Comparison of ENCODE assay signal across 33 mouse cellular contexts in the genomic region with DNA sequence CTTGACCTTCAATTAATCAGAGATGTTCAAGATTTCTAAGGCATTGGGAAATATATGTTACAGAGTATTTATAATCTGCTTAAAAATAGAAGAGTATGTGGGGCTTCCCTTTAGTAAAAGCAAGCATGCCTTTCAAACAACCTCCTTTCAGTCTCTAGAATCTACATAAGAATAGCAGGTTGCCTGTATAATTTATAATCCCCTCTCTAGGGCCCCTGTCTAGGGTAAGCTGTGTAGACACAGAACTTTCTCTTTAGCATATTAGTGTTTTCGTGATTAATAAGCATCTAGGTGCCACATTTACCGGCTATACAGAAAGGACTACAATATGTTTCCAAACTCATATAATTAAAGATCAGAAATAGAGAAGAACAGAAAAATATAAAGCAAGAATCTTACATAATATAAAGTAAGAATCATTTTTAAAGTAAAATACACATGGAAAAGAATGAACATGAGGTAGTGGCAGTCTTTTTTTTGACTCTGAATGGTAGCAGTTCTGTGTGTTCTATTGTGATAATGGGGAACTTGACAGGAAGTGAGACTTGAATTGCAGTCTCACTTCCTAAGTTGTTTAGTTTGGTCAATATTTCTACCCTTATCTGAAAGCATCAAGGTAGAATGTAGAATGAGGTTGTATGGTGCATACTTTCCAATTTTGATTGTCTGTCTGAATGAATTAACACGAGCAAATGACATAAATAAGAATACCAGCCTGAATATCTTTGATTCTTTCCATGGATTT.
DNase-seq lines count a peak whose midpoint lies in the region; ATAC-seq and TF ChIP-seq lines count a peak whose summit lies in the region.
"Had no signal": no experiment of that assay in that cellular context is flagged by ENCODE, and none has a peak within 500 bp of the region (broad histone marks: within the 10 kb centered on the region; RNA-seq: fewer than 3 reads in every experiment).

No protein-coding gene starts in this region.

- TF ChIP-seq EP300 in CH12.LX (IDR thresholded peaks at IDR 0.05; ENCODE audit: low read length) = peak; percentile 61; the same call in 1 of the 2 replicates

- no peak overlapping the region for H3K9ac ChIP-seq in forebrain, embryonic 14.5 days (ENCODE audit: low read length)
- no peak overlapping the region for H3K9ac ChIP-seq in forebrain, embryonic 13.5 days
- H3K9ac ChIP-seq in midbrain, embryonic 14.5 days (replicated peaks; ENCODE audit: low read length) = no peak overlapping the region
- no peak overlapping the region for H3K9ac ChIP-seq in midbrain, embryonic 16.5 days (ENCODE audit: low read depth, low read length)
- no peak overlapping the region for H3K9ac ChIP-seq in CH12.LX (ENCODE audit: insufficient read depth, low read depth)
- H3K9ac ChIP-seq: embryonic facial prominence, embryonic 12.5 days; forebrain, embryonic 12.5 days; hindbrain, embryonic 15.5 days; kidney, embryonic 15.5 days; limb, embryonic 13.5 days; lung, embryonic 15.5 days had no signal

- no peaks in the 10 kb centered on the region; the same call in 1 of the 2 replicates for H3K79me2 ChIP-seq in CH12.LX (replicated peaks; ENCODE audit: control insufficient read depth, extremely low read depth, insufficient read depth, poor library complexity, severe bottlenecking)

- H3K27ac ChIP-seq in forebrain, embryonic 14.5 days (ENCODE audit: low read depth, low read length) = no peak overlapping the region
- no peak overlapping the region for H3K27ac ChIP-seq in forebrain, embryonic 13.5 days
- no peak overlapping the region for H3K27ac ChIP-seq in midbrain, embryonic 14.5 days (replicated peaks; ENCODE audit: low read depth, low read length)
- H3K27ac ChIP-seq in midbrain, embryonic 16.5 days (ENCODE audit: low read length) = no peak overlapping the region
- no peak overlapping the region for H3K27ac ChIP-seq in CH12.LX (ENCODE audit: insufficient read depth, low read depth)
- H3K27ac ChIP-seq: embryonic facial prominence, embryonic 12.5 days; forebrain, embryonic 12.5 days; hindbrain, embryonic 15.5 days; kidney, embryonic 15.5 days; layer of hippocampus, adult 2 months; left cerebral cortex, adult 2 months; limb, embryonic 13.5 days; lung, embryonic 15.5 days; stomach, postnatal 0 days had no signal

- dilution Hi-C loops in CH12.LX (cut with MboI; ENCODE audit: extremely low pct_ligation_motif_present, extremely low pct_unique_long_range_greater_than_20kb, low sequenced_read_pairs) = no loop called here

- H3K4me3 ChIP-seq in forebrain, embryonic 14.5 days (ENCODE audit: low read depth, low read length) = no peak overlapping the region
- no peak overlapping the region for H3K4me3 ChIP-seq in forebrain, embryonic 13.5 days
- H3K4me3 ChIP-seq in midbrain, embryonic 14.5 days (replicated peaks; ENCODE audit: low read depth, low read length) = no peak overlapping the region
- H3K4me3 ChIP-seq in midbrain, embryonic 16.5 days (ENCODE audit: low read depth, low read length) = no peak overlapping the region
- H3K4me3 ChIP-seq in CH12.LX (replicated peaks in 1 of 3; ENCODE audit: low read depth in 2 of 3, low read length in 2 of 3, poor library complexity in 1 of 3) = no peak overlapping the region
- H3K4me3 ChIP-seq: embryonic facial prominence, embryonic 12.5 days; forebrain, embryonic 12.5 days; hindbrain, embryonic 15.5 days; kidney, embryonic 15.5 days; layer of hippocampus, adult 2 months; left cerebral cortex, adult 2 months; limb, embryonic 13.5 days; lung, embryonic 15.5 days had no signal

- no peaks in the 10 kb centered on the region for H3K4me1 ChIP-seq in forebrain, embryonic 14.5 days (ENCODE audit: control insufficient read depth, insufficient read depth, low read length)
- H3K4me1 ChIP-seq in forebrain, embryonic 13.5 days = no peaks in the 10 kb centered on the region
- no peaks in the 10 kb centered on the region for H3K4me1 ChIP-seq in midbrain, embryonic 14.5 days (ENCODE audit: control insufficient read depth, insufficient read depth, low read length)
- no peaks in the 10 kb centered on the region for H3K4me1 ChIP-seq in midbrain, embryonic 16.5 days (ENCODE audit: control insufficient read depth, insufficient read depth, low read length)
- peaks cover 2 to 19% of the 10 kb centered on the region in 2 experiments; a peak in 3 of 4 replicates for H3K4me1 ChIP-seq in CH12.LX (ENCODE audit: control insufficient read depth in 1 of 2, insufficient read depth in 2 of 2)
- H3K4me1 ChIP-seq: embryonic facial prominence, embryonic 12.5 days; forebrain, embryonic 12.5 days; hindbrain, embryonic 15.5 days; kidney, embryonic 15.5 days; limb, embryonic 13.5 days; lung, embryonic 15.5 days had no signal

- no peaks in the 10 kb centered on the region for H3K27me3 ChIP-seq in forebrain, embryonic 14.5 days (replicated peaks; ENCODE audit: control insufficient read depth, insufficient read depth, low read length)
- H3K27me3 ChIP-seq in forebrain, embryonic 13.5 days = no peaks in the 10 kb centered on the region
- no peaks in the 10 kb centered on the region for H3K27me3 ChIP-seq in midbrain, embryonic 14.5 days (ENCODE audit: control insufficient read depth, insufficient read depth, low read length)
- no peaks in the 10 kb centered on the region for H3K27me3 ChIP-seq in midbrain, embryonic 16.5 days (ENCODE audit: control insufficient read depth, insufficient read depth, low read depth, low read length)
- H3K27me3 ChIP-seq in CH12.LX (replicated peaks) = no peaks in the 10 kb centered on the region
- H3K27me3 ChIP-seq: embryonic facial prominence, embryonic 12.5 days; forebrain, embryonic 12.5 days; hindbrain, embryonic 15.5 days; kidney, embryonic 15.5 days; limb, embryonic 13.5 days; lung, embryonic 15.5 days had no signal

- DNase-seq in forebrain, embryonic 14.5 days (ENCODE audit: low spot score) = peak; percentile 12
- peak; percentile 35 for DNase-seq in midbrain, embryonic 14.5 days
- no peak for DNase-seq in CH12.LX (ENCODE audit: extremely low read depth)
- DNase-seq in kidney, postnatal 10 days = no peak
- DNase-seq: adrenal gland, postnatal 14 days; B cell, adult 2 months; cerebellum, adult 11-12 months; cerebellum, postnatal 10 days; embryo, embryonic 11 days; gastrocnemius, postnatal 36 days; heart, adult 18-20 months; heart, postnatal 36 days; kidney, adult 11 months; kidney, postnatal 36 days; right cerebral cortex, postnatal 4 days; thymus, adult 18-20 months; thymus, postnatal 25 days had no signal

- no peak for TF ChIP-seq RAD21 in CH12.LX (IDR thresholded peaks at IDR 0.05; ENCODE audit: low read depth, low read length)

- no peak for TF ChIP-seq POLR2A in CH12.LX (IDR thresholded peaks at IDR 0.05; ENCODE audit: low read depth, low read length)

- in situ Hi-C loops in CH12.LX (cut with MboI; ENCODE audit: low pct_ligation_motif_present, low pct_unique_long_range_greater_than_20kb, low sequenced_read_pairs) = no loop called here

- no peaks in the 10 kb centered on the region for H3K36me3 ChIP-seq in forebrain, embryonic 14.5 days (ENCODE audit: control insufficient read depth, insufficient read depth, low read length)
- H3K36me3 ChIP-seq in forebrain, embryonic 13.5 days (ENCODE audit: poor library complexity, severe bottlenecking) = no peaks in the 10 kb centered on the region
- H3K36me3 ChIP-seq in midbrain, embryonic 14.5 days (ENCODE audit: control insufficient read depth, insufficient read depth, low read length) = no peaks in the 10 kb centered on the region
- H3K36me3 ChIP-seq in midbrain, embryonic 16.5 days (ENCODE audit: control insufficient read depth, insufficient read depth, low read length) = no peaks in the 10 kb centered on the region
- H3K36me3 ChIP-seq in CH12.LX (replicated peaks in 1 of 2; ENCODE audit: control insufficient read depth in 1 of 2, insufficient read depth in 1 of 2, low read length in 1 of 2) = no peaks in the 10 kb centered on the region
- H3K36me3 ChIP-seq: embryonic facial prominence, embryonic 12.5 days; forebrain, embryonic 12.5 days; hindbrain, embryonic 15.5 days; kidney, embryonic 15.5 days; limb, embryonic 13.5 days; lung, embryonic 15.5 days had no signal

- WGBS in forebrain, embryonic 14.5 days = 48% methylated on average over 3 of the region's 3 CpGs
- WGBS in forebrain, embryonic 13.5 days = 55% methylated on average over 3 of the region's 3 CpGs
- WGBS in midbrain, embryonic 14.5 days = 46% methylated on average over 3 of the region's 3 CpGs
- 52% methylated on average over 3 of the region's 3 CpGs for WGBS in midbrain, embryonic 16.5 days

- H3K9me3 ChIP-seq in forebrain, embryonic 14.5 days (replicated peaks; ENCODE audit: control insufficient read depth, low read length) = no peaks in the 10 kb centered on the region
- H3K9me3 ChIP-seq in forebrain, embryonic 13.5 days (replicated peaks) = no peaks in the 10 kb centered on the region
- no peaks in the 10 kb centered on the region for H3K9me3 ChIP-seq in midbrain, embryonic 14.5 days (ENCODE audit: control insufficient read depth, low read length)
- no peaks in the 10 kb centered on the region for H3K9me3 ChIP-seq in midbrain, embryonic 16.5 days (replicated peaks; ENCODE audit: control insufficient read depth, low read length, poor library complexity, severe bottlenecking)
- H3K9me3 ChIP-seq in CH12.LX (replicated peaks; ENCODE audit: low read length) = no peaks in the 10 kb centered on the region
- H3K9me3 ChIP-seq: embryonic facial prominence, embryonic 12.5 days; forebrain, embryonic 12.5 days; hindbrain, embryonic 15.5 days; kidney, embryonic 15.5 days; limb, embryonic 13.5 days; lung, embryonic 15.5 days had no signal

- ATAC-seq in forebrain, embryonic 14.5 days = no peak
- ATAC-seq in forebrain, embryonic 13.5 days = no peak
- ATAC-seq in midbrain, embryonic 14.5 days (ENCODE audit: low FRiP score, low TSS enrichment) = peak; percentile 44; the same call in 1 of the 2 replicates
- ATAC-seq in midbrain, embryonic 16.5 days = no peak
- peak; percentile 42 to 56; a peak in 2 of 4 replicates for ATAC-seq in hematopoietic stem cell, adult 5-6 weeks (replicated peaks in 1 of 2; ENCODE audit: insufficient read depth in 1 of 2, low FRiP score in 2 of 2, low TSS enrichment in 1 of 2, low read depth in 1 of 2, poor library complexity in 2 of 2, severe bottlenecking in 2 of 2)
- no peak for ATAC-seq in erythroblast, adult 5-6 weeks (replicated peaks; ENCODE audit: low FRiP score, poor library complexity, severe bottlenecking)
- ATAC-seq: inflammation-experienced regulatory T-cells, adult 6 months had no signal

- TF ChIP-seq CTCF in CH12.LX (conservative IDR thresholded peaks at IDR 0.05 in 1 of 2, IDR thresholded peaks at IDR 0.05 in 1 of 2; ENCODE audit: low read depth in 2 of 2, low read length in 2 of 2) = no peak

- H3K4me2 ChIP-seq in forebrain, embryonic 14.5 days (ENCODE audit: low read length) = no peak overlapping the region
- no peak overlapping the region for H3K4me2 ChIP-seq in forebrain, embryonic 13.5 days
- no peak overlapping the region for H3K4me2 ChIP-seq in midbrain, embryonic 14.5 days (ENCODE audit: low read length)
- H3K4me2 ChIP-seq in midbrain, embryonic 16.5 days (ENCODE audit: low read length) = no peak overlapping the region
- H3K4me2 ChIP-seq in CH12.LX (ENCODE audit: insufficient read depth, low read depth, poor library complexity, severe bottlenecking) = no peak overlapping the region
- H3K4me2 ChIP-seq: embryonic facial prominence, embryonic 12.5 days; forebrain, embryonic 12.5 days; heart, embryonic 11.5 days; hindbrain, embryonic 15.5 days; kidney, embryonic 15.5 days; limb, embryonic 13.5 days; liver, embryonic 11.5 days; lung, embryonic 15.5 days had no signal

TF ChIP-seq in CH12.LX, 34 proteins besides CTCF, POLR2A, EP300 and RAD21 (continues in another document):
- TF ChIP-seq SMC3 (IDR thresholded peaks at IDR 0.05; ENCODE audit: low read depth, low read length) = no peak

Comparison
In these comparisons a context has a peak if more than half of its experiments do, and no peak if none do; other contexts are left out.
1. ATAC-seq: peak in midbrain, embryonic 14.5 days (single experiment) and hematopoietic stem cell, adult 5-6 weeks (2 of 2); none in forebrain, embryonic 14.5 days (single experiment), forebrain, embryonic 13.5 days (single experiment), midbrain, embryonic 16.5 days (single experiment) and erythroblast, adult 5-6 weeks (single experiment).
2. DNase-seq: peak in forebrain, embryonic 14.5 days (single experiment) and midbrain, embryonic 14.5 days (single experiment); none in CH12.LX (single experiment) and kidney, postnatal 10 days (single experiment).